Mouse (Mus musculus): ENCODE results near the gene Tapbp.

GRCm38 (mm10) chr17:33931947-33932346 is 16.2 kb downstream of the Tapbp start:
- TF ChIP-seq CTCF (conservative IDR thresholded peaks at IDR 0.05; ENCODE audit: low read length) (no peak), NANOG (IDR thresholded peaks at IDR 0.05; ENCODE audit: borderline replicate concordance, low read length) (no peak)

Data from E14TG2a.4 (cell line).